Mouse (Mus musculus) kidney, adult 2 months (tissue): Measurements from ENCODE around the gene Mrpl1.

Source experiments
- CTCF ChIP-seq: fragments of 200-500 bp; conservative IDR thresholded peaks from 2 replicates; pipeline ENCODE4 v1.5.1; 2011; ENCODE audit warnings: low read depth, mild to moderate bottlenecking, control low read depth, low read length, moderate library complexity, mixed read lengths; ENCODE audit not compliant: insufficient read depth, insufficient read length
- POLR2A ChIP-seq: fragments of 200-500 bp; IDR thresholded peaks from one replicate; pipeline ENCODE4 v1.6.1; 2011; ENCODE audit warnings: low read depth, low read length, control low read depth

GRCm38 (mm10) chr5:96160467-96161262, 48.6 kb upstream of the Mrpl1 start:
- TF ChIP-seq POLR2A (no peak), CTCF (no peak)
